Mouse (Mus musculus): ENCODE results near the gene Sec23a.
"Not testable (repeated sequence)": the region's sequence is repeated elsewhere in the genome, so short reads cannot be mapped to it uniquely, and the experiment has no call there.

Gene Sec23a

DNA sequence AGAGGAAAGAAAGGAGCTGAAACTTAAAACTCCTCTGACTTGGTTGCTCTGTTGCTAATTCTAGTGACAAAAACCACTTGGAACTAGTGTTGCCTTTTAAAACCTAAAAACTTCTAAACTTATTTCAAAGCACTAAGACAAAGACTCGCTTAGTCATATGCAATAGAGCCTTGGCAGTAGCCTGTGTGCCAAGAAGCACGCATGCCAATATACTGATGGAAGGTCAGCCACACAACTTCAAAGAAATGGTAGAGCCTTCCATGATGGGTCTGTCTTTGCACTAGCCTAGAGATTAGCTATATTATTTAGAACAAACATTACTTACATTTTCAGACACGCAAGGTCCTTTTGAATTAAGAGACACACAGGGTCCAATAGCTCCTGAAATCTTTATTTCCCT is 26.1 kb downstream of the Sec23a start:
- no peak for DNase-seq (ENCODE audit: low spot score)

DNA sequence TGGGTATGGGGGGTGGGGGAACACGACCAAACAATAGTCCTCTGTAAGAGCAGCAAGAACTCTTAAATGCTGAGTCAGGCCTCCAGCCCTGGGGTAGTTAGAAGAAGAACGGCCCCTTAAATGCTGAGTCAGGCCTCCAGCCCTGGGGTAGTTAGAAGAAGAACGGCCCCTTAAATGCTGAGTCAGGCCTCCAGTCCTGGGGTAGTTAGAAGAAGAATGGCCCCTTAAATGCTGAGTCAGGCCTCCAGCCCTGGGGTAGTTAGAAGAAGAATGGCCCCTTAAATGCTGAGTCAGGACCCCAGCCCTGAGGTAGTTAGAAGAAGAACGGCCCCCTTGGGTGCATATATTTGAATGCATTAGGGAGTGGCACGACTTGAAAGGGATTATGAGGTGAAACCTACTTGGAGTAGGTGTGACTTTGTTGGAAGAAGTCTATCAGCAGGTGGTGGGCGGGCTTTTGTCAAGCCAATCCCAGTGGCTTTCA is 30.6 kb downstream of the Sec23a start:
- DNase-seq (ENCODE audit: low spot score), result not testable (repeated sequence)

DNA sequence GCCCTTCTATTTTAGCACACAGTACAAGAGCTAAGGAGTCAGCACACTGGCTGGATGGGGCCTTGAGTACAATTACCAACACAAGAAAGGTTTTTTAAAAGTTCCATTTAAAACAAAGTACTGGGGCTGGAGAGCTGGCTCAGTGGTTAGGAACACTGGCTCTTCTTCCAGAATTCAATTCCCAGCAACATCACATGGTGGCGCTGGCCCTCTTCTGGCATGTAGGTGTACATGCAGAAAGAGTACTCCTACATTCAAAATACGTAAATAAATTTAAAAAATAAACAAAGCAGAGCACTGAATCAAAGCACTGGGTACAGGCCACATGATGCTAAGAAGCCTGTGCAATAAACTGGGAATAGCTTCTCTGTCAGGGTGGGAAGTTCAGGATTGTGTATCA is 34.9 kb downstream of the Sec23a start:
- DNase-seq (ENCODE audit: low spot score), result no peak

DNA sequence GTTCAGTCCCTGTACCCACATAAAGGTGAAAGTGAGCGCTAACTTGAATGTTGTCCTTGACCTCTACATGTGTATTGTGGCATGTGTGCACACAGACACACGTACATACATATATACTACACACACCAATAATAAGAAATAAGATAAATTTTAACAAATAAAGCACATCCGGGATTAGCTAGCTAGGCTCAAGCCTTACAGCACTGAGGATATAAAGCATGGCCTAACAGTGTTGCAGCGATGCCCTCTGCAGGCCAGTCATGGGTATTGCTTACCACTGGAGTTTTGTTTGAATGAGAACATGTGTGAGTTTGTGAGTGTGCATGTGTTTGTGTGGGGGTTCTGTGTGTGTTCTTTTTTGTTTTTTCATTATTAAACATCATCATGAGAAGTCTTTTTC is 47.2 kb downstream of the Sec23a start:
- DNase-seq (ENCODE audit: low spot score), result no peak

DNA sequence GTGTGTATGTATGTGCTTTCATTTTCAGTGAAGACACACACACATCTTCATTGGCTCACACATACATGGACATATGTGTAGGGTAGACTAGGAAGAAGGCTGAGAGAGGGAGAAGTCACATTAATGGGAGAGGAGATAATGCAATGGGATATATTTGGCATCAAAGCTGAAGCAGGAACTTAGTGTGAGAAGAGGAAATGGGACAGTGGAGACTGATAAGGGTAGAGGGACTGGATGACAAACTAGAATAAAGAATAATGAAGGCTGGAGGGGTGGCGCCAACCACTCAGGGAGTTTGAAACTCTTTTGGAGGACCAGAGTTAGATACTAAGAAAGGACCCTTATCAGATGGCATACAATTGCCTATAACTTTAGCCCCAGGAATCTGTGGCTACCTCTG is 51.0 kb downstream of the Sec23a start:
- DNase-seq (ENCODE audit: low spot score), result no peak

DNA sequence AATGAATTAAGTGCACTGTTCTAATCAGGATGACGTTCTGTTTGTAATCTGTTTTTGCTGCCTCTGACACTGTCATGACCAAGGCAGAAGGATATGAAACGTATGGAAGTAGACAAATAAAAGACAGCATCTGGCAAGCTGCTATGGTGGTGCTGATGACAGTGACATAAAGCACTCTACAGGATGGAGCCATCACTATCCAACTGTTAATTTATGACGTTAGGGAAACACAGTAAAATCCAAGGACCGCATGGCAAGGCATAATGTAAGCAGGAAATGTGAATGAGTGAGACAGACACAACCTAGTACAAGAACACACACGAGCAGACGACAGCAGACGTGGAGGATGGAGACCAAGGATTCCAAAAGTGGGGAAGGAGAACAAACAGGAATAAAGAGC is 55.2 kb downstream of the Sec23a start:
- DNase-seq (ENCODE audit: low spot score), result no peak

DNA sequence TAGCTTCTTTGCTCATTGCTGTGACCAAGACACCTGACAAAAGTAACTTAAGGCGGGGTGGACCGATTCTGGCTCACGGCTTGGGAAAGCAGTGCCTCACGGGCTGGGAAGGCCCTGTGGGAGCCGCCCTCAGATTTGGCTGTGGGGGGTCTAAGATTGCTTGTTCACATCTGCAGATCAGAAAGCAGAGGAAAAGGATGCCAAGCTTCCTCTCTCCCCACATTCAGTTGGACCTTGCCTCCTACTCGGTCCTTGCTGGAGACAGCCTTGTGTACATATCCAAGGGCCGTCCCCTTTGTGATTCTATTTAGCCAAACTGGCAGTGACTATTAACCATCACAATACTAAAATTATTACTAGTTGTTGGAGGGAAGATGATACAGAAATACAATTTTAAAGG is 55.7 kb downstream of the Sec23a start:
- DNase-seq (ENCODE audit: low spot score), result no peak

DNA sequence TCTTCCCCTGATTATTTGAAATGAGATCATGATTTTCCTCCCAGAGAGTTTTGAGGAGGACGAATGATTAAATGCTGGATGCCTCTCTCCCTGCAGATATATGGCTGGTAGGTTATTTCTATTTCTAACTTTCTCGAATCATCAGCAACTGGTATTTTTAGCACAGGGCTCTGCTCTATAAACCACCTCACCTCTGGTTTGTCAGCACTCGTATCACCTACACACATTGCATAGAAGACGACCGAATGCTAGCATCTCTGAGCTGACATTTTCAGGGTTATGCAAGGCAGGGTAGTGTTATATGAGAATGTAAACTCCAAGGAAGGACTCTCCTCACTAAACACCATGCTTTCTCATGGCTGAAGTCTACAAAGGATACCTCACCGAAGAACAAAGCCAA is 63.9 kb downstream of the Sec23a start:
- no peak for DNase-seq (ENCODE audit: low spot score)

DNA sequence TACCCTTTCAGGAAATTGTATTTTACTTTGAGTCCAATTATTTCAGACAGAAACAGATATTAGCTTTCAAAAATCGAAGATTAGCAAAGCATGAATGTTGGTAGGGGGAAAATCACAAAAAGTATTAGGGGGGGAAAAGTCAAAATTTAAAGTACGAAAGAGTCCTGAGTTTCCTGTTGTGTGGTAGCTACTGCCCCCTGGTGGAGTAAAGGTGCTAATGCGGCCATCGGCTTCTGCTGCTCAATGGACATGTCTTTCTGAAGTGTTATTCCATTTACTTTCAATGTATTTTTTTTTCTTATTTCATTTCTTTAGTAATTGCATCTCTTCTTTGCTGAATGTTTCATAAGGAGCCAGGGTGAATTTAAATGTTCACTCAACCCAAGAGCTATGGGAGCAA is 64.6 kb downstream of the Sec23a start:
- DNase-seq (ENCODE audit: low spot score), result peak; percentile 17

DNA sequence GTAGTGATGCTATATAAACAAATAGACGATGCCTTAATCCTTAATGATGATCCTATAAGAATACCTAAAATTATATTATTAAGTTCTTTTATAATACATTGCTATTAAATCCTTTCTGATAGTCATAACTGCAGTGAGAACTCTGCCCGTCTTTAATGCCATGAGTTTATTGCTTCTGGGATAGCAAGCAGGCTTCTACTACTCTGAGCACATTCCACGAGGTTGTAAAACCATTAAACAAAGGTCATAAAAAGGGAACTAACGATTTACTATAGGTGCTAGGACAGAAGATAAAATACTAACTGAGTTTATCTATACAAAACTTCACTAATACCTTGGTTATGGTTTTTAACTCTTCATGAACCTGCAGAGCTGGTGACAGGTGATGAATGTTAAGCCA is 69.3 kb downstream of the Sec23a start:
- no peak for DNase-seq (ENCODE audit: low spot score)

DNA sequence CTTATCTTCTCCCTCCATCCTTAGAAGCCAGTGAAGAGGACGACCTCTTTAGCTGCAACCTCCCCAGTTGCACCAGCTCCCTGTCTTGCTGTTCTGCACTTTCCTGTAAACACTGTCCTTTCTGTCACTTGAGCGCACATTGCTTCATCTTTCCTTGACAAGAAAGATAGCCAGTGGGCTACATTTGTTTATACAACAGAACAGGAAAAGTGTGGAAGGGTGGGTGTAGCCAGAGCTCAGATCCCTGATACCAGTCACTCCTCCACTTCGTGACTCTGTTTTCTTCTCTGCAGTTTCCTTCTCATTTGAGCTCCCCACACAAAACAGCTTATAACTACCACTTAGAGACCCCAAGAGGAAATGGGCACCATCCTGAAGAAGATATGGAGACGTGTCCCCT is 77.2 kb downstream of the Sec23a start:
- no peak for DNase-seq (ENCODE audit: low spot score)

DNA sequence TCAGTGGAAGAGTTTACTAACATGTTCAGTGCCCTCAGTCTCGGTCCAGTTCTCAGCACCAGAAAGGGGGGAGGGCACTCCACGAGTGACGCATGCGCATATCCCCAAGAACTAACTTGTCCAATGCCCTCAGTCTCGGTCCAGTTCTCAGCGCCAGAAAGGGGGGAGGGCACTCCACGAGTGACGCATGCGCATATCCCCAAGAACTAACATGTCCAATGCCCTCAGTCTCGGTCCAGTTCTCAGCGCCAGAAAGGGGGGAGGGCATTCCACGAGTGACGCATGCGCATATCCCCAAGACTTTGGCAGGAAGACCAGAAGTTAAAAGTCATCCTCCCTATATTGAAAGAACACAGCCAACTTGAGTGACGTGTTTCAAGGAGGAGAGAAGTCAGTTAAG is 86.8 kb downstream of the Sec23a start:
- DNase-seq (ENCODE audit: low spot score), result no peak

DNA sequence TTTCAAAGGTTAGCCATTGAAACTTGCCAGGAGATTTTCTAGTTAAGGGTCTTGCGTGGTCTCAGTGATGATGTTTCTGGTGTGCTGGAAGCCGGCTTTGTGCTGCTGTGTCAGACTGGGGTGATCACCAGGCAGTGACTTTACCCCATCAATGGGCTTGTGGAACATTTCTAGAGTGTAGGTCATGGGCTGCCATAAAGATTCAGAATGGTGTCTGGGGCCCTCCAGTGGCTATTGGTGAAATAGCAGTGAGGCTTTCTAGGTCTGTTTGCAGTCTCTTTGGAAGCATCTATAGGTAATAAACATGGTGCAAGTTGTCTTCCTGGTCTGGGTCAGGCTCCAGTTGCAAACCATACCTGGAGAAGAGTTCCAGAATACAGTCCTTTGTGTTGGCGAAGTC is 87.8 kb downstream of the Sec23a start:
- no peak for DNase-seq (ENCODE audit: low spot score)

DNA sequence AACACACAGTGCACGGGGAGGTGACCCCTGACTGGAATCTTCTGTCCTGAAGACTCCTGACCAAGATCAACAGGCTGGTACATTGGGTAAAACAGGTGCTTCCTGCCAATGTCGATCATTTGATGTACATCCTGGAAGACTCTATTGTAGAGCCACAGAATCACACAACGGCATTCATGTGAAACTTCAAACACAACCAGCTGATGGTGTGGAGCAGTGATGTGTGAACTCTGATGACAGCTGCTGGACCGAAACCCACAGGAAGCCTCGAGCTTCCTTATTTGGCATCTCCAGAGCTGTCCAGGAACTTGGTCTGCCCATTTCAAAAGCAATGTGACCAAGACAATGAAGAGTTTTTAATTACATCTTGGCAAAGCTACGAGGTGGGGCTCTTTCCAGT is 91.0 kb downstream of the Sec23a start:
- no peak for DNase-seq (ENCODE audit: low spot score)

DNA sequence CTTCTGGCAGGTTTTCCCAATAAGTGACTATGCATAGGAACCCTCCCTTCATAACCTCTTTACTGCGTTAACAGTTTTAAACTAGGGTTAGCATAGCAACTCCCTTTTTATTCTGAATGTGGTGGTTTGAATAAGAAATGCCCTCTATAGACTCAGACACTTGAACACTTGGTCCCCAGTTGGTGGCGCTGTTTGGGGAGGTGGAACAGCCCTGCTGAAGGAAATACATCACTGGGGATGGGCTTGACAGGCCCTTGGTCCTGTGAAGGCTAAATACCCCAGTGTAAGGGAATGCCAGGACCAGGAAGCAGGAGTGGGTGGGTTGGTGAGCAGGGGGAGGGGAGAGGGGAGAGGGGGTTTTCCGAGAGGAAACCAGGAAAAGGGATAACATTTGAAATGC is 92.3 kb downstream of the Sec23a start:
- no peak for DNase-seq (ENCODE audit: low spot score)

DNA sequence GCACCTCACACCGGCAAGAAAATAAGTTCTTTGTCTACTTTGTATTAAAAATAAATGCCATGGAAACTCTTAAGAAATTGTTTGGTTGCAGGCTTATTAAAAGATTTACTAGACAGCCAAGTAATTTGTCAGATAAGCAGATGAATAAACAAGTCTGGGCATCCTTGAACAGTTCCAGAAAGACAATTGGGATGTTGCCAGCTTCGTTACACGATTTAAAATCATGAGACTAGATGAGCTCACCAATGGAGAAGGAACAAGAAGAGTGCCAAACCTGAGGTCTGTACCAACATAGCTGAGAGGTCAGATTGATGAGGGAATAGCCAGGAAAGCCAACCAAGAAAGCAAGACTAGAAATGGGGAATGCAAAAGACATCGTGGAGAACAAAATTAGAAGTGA is 102.0 kb downstream of the Sec23a start:
- no peak for DNase-seq (ENCODE audit: low spot score)

Data from lung, postnatal 25 days (tissue).